Mouse (Mus musculus): ENCODE results near the gene Adamtsl2.

The Adamtsl2 gene

GRCm38 (mm10) chr2:27119766-27120165 is 40.6 kb downstream of the Adamtsl2 start:
- DNase-seq (ENCODE audit: low spot score): no peak

- DNase-seq (ENCODE audit: low spot score): peak; percentile 26
Measured at GRCm38 (mm10) chr2:27120241-27120641, 41.1 kb downstream of the Adamtsl2 start.

GRCm38 (mm10) chr2:27121626-27122355 is 42.6 kb downstream of the Adamtsl2 start:
- no peak for DNase-seq (ENCODE audit: low spot score)

- no peak for DNase-seq (ENCODE audit: low spot score)
Measured at GRCm38 (mm10) chr2:27122578-27122977, 43.4 kb downstream of the Adamtsl2 start.

GRCm38 (mm10) chr2:27123121-27123520 is 43.9 kb downstream of the Adamtsl2 start:
- no peak for DNase-seq (ENCODE audit: low spot score)

GRCm38 (mm10) chr2:27125979-27126378 is 46.8 kb downstream of the Adamtsl2 start:
- no peak for DNase-seq (ENCODE audit: low spot score)

- DNase-seq (ENCODE audit: low spot score): no peak
Measured at GRCm38 (mm10) chr2:27126496-27126895, 47.3 kb downstream of the Adamtsl2 start.

- DNase-seq (ENCODE audit: low spot score): no peak
Measured at GRCm38 (mm10) chr2:27128990-27129389, 49.8 kb downstream of the Adamtsl2 start.

- no peak for DNase-seq (ENCODE audit: low spot score)
Measured at GRCm38 (mm10) chr2:27135935-27136334, 56.8 kb downstream of the Adamtsl2 start.

- no peak for DNase-seq (ENCODE audit: low spot score)
Measured at GRCm38 (mm10) chr2:27136336-27136735, 57.2 kb downstream of the Adamtsl2 start.

GRCm38 (mm10) chr2:27136789-27137188 is 57.6 kb downstream of the Adamtsl2 start:
- no peak for DNase-seq (ENCODE audit: low spot score)

GRCm38 (mm10) chr2:27138356-27138755 is 59.2 kb downstream of the Adamtsl2 start:
- no peak for DNase-seq (ENCODE audit: low spot score)

- DNase-seq (ENCODE audit: low spot score): no peak
Measured at GRCm38 (mm10) chr2:27141950-27142693, 62.9 kb downstream of the Adamtsl2 start, which contains the start of gene Fam163b. TSS of gene Fam163b (minus strand) at chr2:27142491.

- no peak for DNase-seq (ENCODE audit: low spot score)
Measured at GRCm38 (mm10) chr2:27144957-27145356, 65.8 kb downstream of the Adamtsl2 start.

- DNase-seq (ENCODE audit: low spot score): no peak
Measured at GRCm38 (mm10) chr2:27146840-27147239, 67.7 kb downstream of the Adamtsl2 start.

GRCm38 (mm10) chr2:27149457-27149856 is 70.3 kb downstream of the Adamtsl2 start:
- no peak for DNase-seq (ENCODE audit: low spot score)

- no peak for DNase-seq (ENCODE audit: low spot score)
Measured at GRCm38 (mm10) chr2:27154466-27155185, 75.4 kb downstream of the Adamtsl2 start.

GRCm38 (mm10) chr2:27156596-27156995 is 77.4 kb downstream of the Adamtsl2 start:
- no peak for DNase-seq (ENCODE audit: low spot score)

Data from urinary bladder, postnatal 10 days (tissue).